Mouse (Mus musculus): ENCODE results near the gene Gm13283. TPM values are rescaled to one million over a fixed set of nuclear protein-coding genes. Genes with fewer than 3 reads are reported as not detected.
"Not testable (repeated sequence)": the region's sequence is repeated elsewhere in the genome, so short reads cannot be mapped to it uniquely, and the experiment has no call there.

Gm13283 gene
- polyA plus RNA-seq (2016; fragmentation: Nextera tagmentation; extraction: Ambion mirVana) = 0.28 and 0.36 TPM in 2 replicates

DNA sequence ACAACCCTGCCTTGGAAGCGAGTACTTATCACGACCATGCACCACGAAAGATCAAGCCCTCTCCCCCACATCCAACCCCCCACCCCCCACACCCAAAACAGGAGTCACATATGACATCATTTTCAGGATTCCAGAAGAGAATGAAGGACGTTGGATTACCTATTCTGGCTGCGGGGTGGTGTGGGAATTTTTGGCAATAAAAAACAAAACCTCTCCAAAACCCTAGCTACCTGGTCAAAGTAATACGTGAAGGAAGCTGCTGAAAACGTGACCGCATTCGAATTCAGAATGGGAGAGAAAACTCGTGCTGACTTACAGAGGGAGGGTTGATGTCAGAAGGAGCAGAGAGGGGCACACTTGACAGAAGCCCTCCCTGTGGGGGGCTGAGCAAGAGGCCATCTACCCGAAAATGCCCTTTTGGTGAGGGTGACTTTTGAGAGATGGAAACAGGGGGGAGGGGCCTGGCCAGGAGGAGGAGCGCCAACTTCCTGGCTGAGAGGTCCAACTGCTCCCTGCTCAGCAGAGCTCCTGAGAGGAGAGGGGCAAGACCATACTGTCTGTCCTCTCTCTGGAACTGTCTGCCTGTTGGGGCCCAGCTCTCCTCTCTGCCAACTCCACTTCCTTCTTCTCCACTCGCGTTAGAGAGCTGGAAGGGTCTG is at the start of gene Gm13283:
Gene Gm13283, plus strand, starts transcription at position 510 of the 659 bp plus-strand sequence.
- H3K27me3 ChIP-seq (ENCODE audit: insufficient read depth, poor library complexity, severe bottlenecking); H3K36me3 ChIP-seq; H3K27ac ChIP-seq; DNase-seq (ENCODE audit: low spot score); H3K4me1 ChIP-seq; H3K9me3 ChIP-seq: not testable (repeated sequence)
- WGBS = 16% methylated on average over 10 of the region's 14 CpGs
- H3K4me3 ChIP-seq = peak within 1 kb of the TSS; percentile 44

GRCm38 (mm10) chr4:88714281-88714680 is 45.6 kb upstream of the Gm13283 start:
- 94% methylated on average over 1 of the region's 1 CpGs for WGBS
- no peak for DNase-seq (ENCODE audit: low spot score)
- H3K36me3 ChIP-seq = peaks cover 41% of the 10 kb centered on the region
- no peaks in the 10 kb centered on the region for H3K4me1 ChIP-seq
- H3K27ac ChIP-seq = no peak overlapping the region
- H3K27me3 ChIP-seq (ENCODE audit: insufficient read depth, poor library complexity, severe bottlenecking) = no peaks in the 10 kb centered on the region
- H3K4me3 ChIP-seq = no peak overlapping the region
- H3K9me3 ChIP-seq = no peaks in the 10 kb centered on the region

- no peaks in the 10 kb centered on the region for H3K9me3 ChIP-seq
- H3K27me3 ChIP-seq (ENCODE audit: insufficient read depth, poor library complexity, severe bottlenecking) = no peaks in the 10 kb centered on the region
- H3K4me1 ChIP-seq = peaks cover 2% of the 10 kb centered on the region
- peaks cover 43% of the 10 kb centered on the region for H3K36me3 ChIP-seq
- DNase-seq (ENCODE audit: low spot score) = no peak
- H3K4me3 ChIP-seq = no peak overlapping the region
- H3K27ac ChIP-seq = no peak overlapping the region
Measured at GRCm38 (mm10) chr4:88715059-88715458, 44.9 kb upstream of the Gm13283 start.

DNA sequence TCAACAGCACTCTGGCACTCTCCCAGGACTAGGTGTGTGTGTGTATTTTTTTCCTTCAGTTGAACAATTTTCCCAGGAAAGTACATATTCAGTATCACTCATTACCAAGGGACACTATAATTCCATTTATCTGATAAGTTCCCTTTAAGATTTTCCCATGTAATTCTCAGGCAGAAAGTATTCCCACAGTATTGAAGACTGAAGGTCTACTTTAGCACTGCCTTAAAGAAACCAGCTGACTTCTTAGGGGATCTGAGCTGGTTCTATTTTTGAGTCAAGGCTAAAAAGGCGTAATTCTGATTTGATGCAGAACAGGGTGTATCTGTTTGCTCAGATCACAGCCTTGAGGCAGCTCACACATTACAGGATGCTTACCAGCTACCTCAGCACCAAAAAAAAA is 41.2 kb upstream of the Gm13283 start:
- peaks cover 47% of the 10 kb centered on the region for H3K36me3 ChIP-seq
- no peaks in the 10 kb centered on the region for H3K27me3 ChIP-seq (ENCODE audit: insufficient read depth, poor library complexity, severe bottlenecking)
- 43% methylated on average over 1 of the region's 1 CpGs for WGBS
- H3K4me3 ChIP-seq = peak overlapping the region; percentile 98
- no peak for DNase-seq (ENCODE audit: low spot score)
- H3K9me3 ChIP-seq = no peaks in the 10 kb centered on the region
- no peak overlapping the region for H3K27ac ChIP-seq
- H3K4me1 ChIP-seq = peaks cover 14% of the 10 kb centered on the region

GRCm38 (mm10) chr4:88721791-88722721 is 37.9 kb upstream of the Gm13283 start, which contains the start of the genes Gm26566 and Klhl9:
Gene Gm26566 (plus strand): TSS chr4:88721805.
Gene Klhl9 (minus strand): TSS chr4:88722465.
- Histone ChIP-seq H3K4me3 (peak within 1 kb of the TSS; percentile 98), H3K36me3 (peaks cover 22% of the 10 kb centered on the region), H3K4me1 (peaks cover 14% of the 10 kb centered on the region), H3K27me3 (ENCODE audit: insufficient read depth, poor library complexity, severe bottlenecking) (no peaks in the 10 kb centered on the region), H3K27ac (peak within 1 kb of the TSS; percentile 100), H3K9me3 (no peaks in the 10 kb centered on the region)
- under 1% methylated on average over 82 of the region's 82 CpGs for WGBS
- DNase-seq (ENCODE audit: low spot score) = peak; percentile 98

- no peak for DNase-seq (ENCODE audit: low spot score)
- Histone ChIP-seq H3K4me3 (no peak overlapping the region), H3K27me3 (ENCODE audit: insufficient read depth, poor library complexity, severe bottlenecking) (no peaks in the 10 kb centered on the region), H3K9me3 (no peaks in the 10 kb centered on the region), H3K27ac (no peak overlapping the region), H3K4me1 (peaks cover 14% of the 10 kb centered on the region), H3K36me3 (peaks cover 13% of the 10 kb centered on the region)
- 63% methylated on average over 8 of the region's 8 CpGs for WGBS
Measured at GRCm38 (mm10) chr4:88723497-88724090, 36.3 kb upstream of the Gm13283 start.

- no peak for DNase-seq (ENCODE audit: low spot score)
- Histone ChIP-seq H3K27ac (no peak overlapping the region), H3K36me3 (no peaks in the 10 kb centered on the region), H3K9me3 (no peaks in the 10 kb centered on the region), H3K4me3 (no peak overlapping the region), H3K27me3 (ENCODE audit: insufficient read depth, poor library complexity, severe bottlenecking) (no peaks in the 10 kb centered on the region), H3K4me1 (no peaks in the 10 kb centered on the region)
- 70% methylated on average over 6 of the region's 6 CpGs for WGBS
Measured at GRCm38 (mm10) chr4:88726727-88727126, 33.2 kb upstream of the Gm13283 start.

- Histone ChIP-seq H3K36me3 (no peaks in the 10 kb centered on the region), H3K4me1 (no peaks in the 10 kb centered on the region), H3K9me3 (no peaks in the 10 kb centered on the region), H3K27me3 (ENCODE audit: insufficient read depth, poor library complexity, severe bottlenecking) (no peaks in the 10 kb centered on the region), H3K27ac (no peak overlapping the region), H3K4me3 (no peak overlapping the region)
- DNase-seq (ENCODE audit: low spot score) = no peak
- 4% methylated on average over 1 of the region's 1 CpGs for WGBS
Measured at GRCm38 (mm10) chr4:88727324-88727723, 32.6 kb upstream of the Gm13283 start.

DNA sequence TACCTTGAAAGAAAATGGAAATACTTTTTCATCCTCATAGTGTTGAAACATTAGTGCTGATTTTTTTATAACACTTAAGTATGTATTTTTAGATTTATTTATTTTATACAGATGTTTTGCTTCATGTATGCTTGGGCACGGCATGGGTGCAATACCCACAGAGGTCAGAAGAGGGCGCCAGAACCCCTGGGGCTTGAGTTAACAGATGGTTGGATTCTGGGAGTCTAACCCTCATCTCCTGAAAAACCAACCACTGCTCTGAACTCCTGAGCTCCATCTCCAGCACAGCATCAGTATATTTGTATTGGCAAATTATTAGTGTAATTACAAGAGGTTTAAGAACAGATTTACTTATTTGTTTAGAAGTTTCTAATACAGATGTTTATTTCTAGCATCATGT is 21.4 kb upstream of the Gm13283 start:
- Histone ChIP-seq H3K27ac (no peak overlapping the region), H3K36me3 (no peaks in the 10 kb centered on the region), H3K4me3 (no peak overlapping the region), H3K27me3 (ENCODE audit: insufficient read depth, poor library complexity, severe bottlenecking) (no peaks in the 10 kb centered on the region), H3K4me1 (no peaks in the 10 kb centered on the region), H3K9me3 (no peaks in the 10 kb centered on the region)
- WGBS = 5% methylated on average over 2 of the region's 2 CpGs
- DNase-seq (ENCODE audit: low spot score) = peak; percentile 82

DNA sequence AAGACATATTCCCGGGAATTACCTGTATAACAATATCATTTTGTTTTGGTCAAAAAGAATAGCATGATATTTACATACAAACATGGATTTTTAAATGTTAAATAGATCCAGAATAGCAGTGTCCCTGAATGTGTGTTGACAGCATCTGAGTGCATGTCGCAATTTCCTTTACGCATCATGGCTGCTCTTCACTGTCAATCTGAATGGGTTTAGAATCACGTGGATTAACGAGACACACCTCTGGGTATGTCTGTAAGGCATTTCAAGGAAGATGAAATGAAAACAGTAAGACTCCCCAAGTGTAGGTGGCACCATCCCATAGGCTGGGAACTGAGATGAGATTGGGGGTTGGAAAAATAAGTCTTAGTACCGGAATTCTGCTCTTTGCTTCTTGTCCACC is 20.9 kb upstream of the Gm13283 start:
- no peak overlapping the region for H3K4me3 ChIP-seq
- H3K9me3 ChIP-seq = no peaks in the 10 kb centered on the region
- H3K27me3 ChIP-seq (ENCODE audit: insufficient read depth, poor library complexity, severe bottlenecking) = no peaks in the 10 kb centered on the region
- DNase-seq (ENCODE audit: low spot score) = no peak
- H3K36me3 ChIP-seq = no peaks in the 10 kb centered on the region
- H3K4me1 ChIP-seq = no peaks in the 10 kb centered on the region
- H3K27ac ChIP-seq = no peak overlapping the region
- WGBS = 83% methylated on average over 6 of the region's 6 CpGs

- WGBS = 79% methylated on average over 4 of the region's 4 CpGs
- no peak for DNase-seq (ENCODE audit: low spot score)
- Histone ChIP-seq H3K4me3 (no peak overlapping the region), H3K36me3 (no peaks in the 10 kb centered on the region), H3K27ac (no peak overlapping the region), H3K9me3 (no peaks in the 10 kb centered on the region), H3K4me1 (no peaks in the 10 kb centered on the region), H3K27me3 (ENCODE audit: insufficient read depth, poor library complexity, severe bottlenecking) (no peaks in the 10 kb centered on the region)
Measured at GRCm38 (mm10) chr4:88741426-88741825, 18.5 kb upstream of the Gm13283 start.

DNA sequence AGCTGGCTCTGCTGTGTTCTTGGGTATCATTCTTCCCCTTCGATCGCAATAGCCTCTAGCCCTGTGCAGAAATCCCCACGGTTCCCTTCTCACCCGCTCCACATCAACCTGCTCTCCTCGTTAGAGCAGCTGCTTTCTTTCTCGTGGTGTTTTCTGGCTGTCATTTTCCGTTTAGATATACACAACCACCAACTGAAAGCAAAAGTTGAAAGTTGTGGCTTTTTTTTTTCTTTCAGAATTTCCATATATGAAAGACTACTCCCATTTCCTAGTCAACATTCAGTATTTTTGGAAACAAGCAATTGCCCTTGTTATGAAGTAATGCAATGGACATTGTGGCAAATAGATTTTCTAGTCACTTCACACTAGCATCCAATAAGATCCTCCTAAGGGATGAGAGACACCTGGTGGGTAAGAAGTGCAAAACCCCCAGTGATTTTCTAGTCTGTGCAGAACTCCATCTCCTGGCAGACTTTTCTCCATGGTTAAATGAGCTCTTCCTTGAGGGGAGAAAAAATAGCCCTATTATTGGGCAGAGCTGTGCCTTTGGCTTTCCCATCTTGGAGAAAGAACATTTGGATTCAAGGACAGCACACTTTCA is 17.0 kb upstream of the Gm13283 start:
- DNase-seq (ENCODE audit: low spot score) = no peak
- H3K27ac ChIP-seq = no peak overlapping the region
- H3K4me1 ChIP-seq = no peaks in the 10 kb centered on the region
- H3K9me3 ChIP-seq = no peaks in the 10 kb centered on the region
- WGBS = 76% methylated on average over 7 of the region's 7 CpGs
- no peak overlapping the region for H3K4me3 ChIP-seq
- H3K27me3 ChIP-seq (ENCODE audit: insufficient read depth, poor library complexity, severe bottlenecking) = no peaks in the 10 kb centered on the region
- H3K36me3 ChIP-seq = no peaks in the 10 kb centered on the region

Measured in heart, embryonic 10.5 days (tissue).